Mouse (Mus musculus): ENCODE data around the gene Fignl2. TPM values are rescaled to one million over a fixed set of nuclear protein-coding genes. Genes with fewer than 3 reads are reported as not detected.
"Not testable (repeated sequence)": the region's sequence is repeated elsewhere in the genome, so short reads cannot be mapped to it uniquely, and the experiment has no call there.

Fignl2 gene
- polyA plus RNA-seq (2016; fragmentation: Nextera tagmentation; extraction: Ambion mirVana): 0.80 and 0.82 TPM in 2 replicates

GRCm38 (mm10) chr15:101077813-101078730 is at the start of gene Fignl2:
Fignl2 (minus strand) TSS chr15:101078567.
- DNase-seq (ENCODE audit: extremely low spot score, low spot score): no peak
- H3K27me3 ChIP-seq (ENCODE audit: poor library complexity, severe bottlenecking): peaks cover 23% of the 10 kb centered on the region
- peaks cover 15% of the 10 kb centered on the region for H3K36me3 ChIP-seq (replicated peaks)
- peak within 1 kb of the TSS; percentile 90 for H3K4me3 ChIP-seq
- H3K9me3 ChIP-seq: no peaks in the 10 kb centered on the region
- H3K4me1 ChIP-seq: peaks cover 98% of the 10 kb centered on the region
- peak within 1 kb of the TSS; percentile 99 for H3K27ac ChIP-seq
- WGBS: under 1% methylated on average over 91 of the region's 96 CpGs

GRCm38 (mm10) chr15:101126876-101127544 is 48.6 kb upstream of the Fignl2 start:
- DNase-seq (ENCODE audit: extremely low spot score, low spot score): no peak
- Histone ChIP-seq H3K27me3 (ENCODE audit: poor library complexity, severe bottlenecking) (peaks cover 62% of the 10 kb centered on the region), H3K36me3 (replicated peaks) (no peaks in the 10 kb centered on the region), H3K4me1 (peaks cover 40% of the 10 kb centered on the region), H3K9me3 (no peaks in the 10 kb centered on the region), H3K4me3 (no peak overlapping the region), H3K27ac (no peak overlapping the region)
- WGBS: 76% methylated on average over 12 of the region's 12 CpGs

GRCm38 (mm10) chr15:101125561-101125960 is 47.2 kb upstream of the Fignl2 start:
- WGBS: 90% methylated on average over 6 of the region's 6 CpGs
- Histone ChIP-seq H3K4me1 (peaks cover 30% of the 10 kb centered on the region), H3K27me3 (ENCODE audit: poor library complexity, severe bottlenecking) (peaks cover 48% of the 10 kb centered on the region), H3K36me3 (replicated peaks) (no peaks in the 10 kb centered on the region), H3K27ac (no peak overlapping the region), H3K9me3 (no peaks in the 10 kb centered on the region), H3K4me3 (no peak overlapping the region)
- no peak for DNase-seq (ENCODE audit: extremely low spot score, low spot score)

GRCm38 (mm10) chr15:101123202-101123601 is 44.8 kb upstream of the Fignl2 start:
- Histone ChIP-seq H3K27me3 (ENCODE audit: poor library complexity, severe bottlenecking) (peaks cover 36% of the 10 kb centered on the region), H3K9me3 (no peaks in the 10 kb centered on the region), H3K36me3 (replicated peaks) (no peaks in the 10 kb centered on the region), H3K27ac (peak overlapping the region; percentile 58), H3K4me3 (no peak overlapping the region), H3K4me1 (peaks cover 31% of the 10 kb centered on the region)
- DNase-seq (ENCODE audit: extremely low spot score, low spot score): no peak
- 76% methylated on average over 4 of the region's 4 CpGs for WGBS

- DNase-seq (ENCODE audit: extremely low spot score, low spot score): no peak
- WGBS: 30% methylated on average over 2 of the region's 2 CpGs
- Histone ChIP-seq H3K27ac (no peak overlapping the region), H3K27me3 (ENCODE audit: poor library complexity, severe bottlenecking) (peaks cover 26% of the 10 kb centered on the region), H3K36me3 (replicated peaks) (no peaks in the 10 kb centered on the region), H3K9me3 (no peaks in the 10 kb centered on the region), H3K4me3 (no peak overlapping the region), H3K4me1 (peaks cover 26% of the 10 kb centered on the region)
Observed at GRCm38 (mm10) chr15:101122290-101122589, 43.9 kb upstream of the Fignl2 start.

- Histone ChIP-seq H3K4me1 (peaks cover 26% of the 10 kb centered on the region), H3K27ac (no peak overlapping the region), H3K36me3 (replicated peaks) (no peaks in the 10 kb centered on the region), H3K27me3 (ENCODE audit: poor library complexity, severe bottlenecking) (peaks cover 20% of the 10 kb centered on the region), H3K4me3 (no peak overlapping the region), H3K9me3 (no peaks in the 10 kb centered on the region)
- no peak for DNase-seq (ENCODE audit: extremely low spot score, low spot score)
- WGBS: 72% methylated on average over 9 of the region's 9 CpGs
Observed at GRCm38 (mm10) chr15:101121411-101122289, 43.3 kb upstream of the Fignl2 start.

- peak overlapping the region; percentile 53 for H3K27ac ChIP-seq
- no peak overlapping the region for H3K4me3 ChIP-seq
- DNase-seq (ENCODE audit: extremely low spot score, low spot score): no peak
- peaks cover 26% of the 10 kb centered on the region for H3K4me1 ChIP-seq
- peaks cover 3% of the 10 kb centered on the region; the same call in 1 of the 2 replicates for H3K9me3 ChIP-seq
- 64% methylated on average over 14 of the region's 14 CpGs for WGBS
- no peaks in the 10 kb centered on the region for H3K36me3 ChIP-seq (replicated peaks)
- H3K27me3 ChIP-seq (ENCODE audit: poor library complexity, severe bottlenecking): 0 out of 2 replicates have a peak, but pooled peaks cover 11% of the 10 kb centered on the region
Observed at GRCm38 (mm10) chr15:101118399-101119125, 40.2 kb upstream of the Fignl2 start.

GRCm38 (mm10) chr15:101115511-101116110 is 37.2 kb upstream of the Fignl2 start, which contains the start of gene Ankrd33:
Ankrd33 (plus strand) TSS chr15:101115755.
- H3K27me3 ChIP-seq (ENCODE audit: poor library complexity, severe bottlenecking): peaks cover 19% of the 10 kb centered on the region
- H3K9me3 ChIP-seq: peaks cover 3% of the 10 kb centered on the region; the same call in 1 of the 2 replicates
- no peak for DNase-seq (ENCODE audit: extremely low spot score, low spot score)
- H3K36me3 ChIP-seq (replicated peaks): no peaks in the 10 kb centered on the region
- peaks cover 16% of the 10 kb centered on the region for H3K4me1 ChIP-seq
- 81% methylated on average over 5 of the region's 5 CpGs for WGBS
- no peak within 1 kb of the TSS for H3K27ac ChIP-seq
- no peak within 1 kb of the TSS for H3K4me3 ChIP-seq

GRCm38 (mm10) chr15:101113778-101114177 is 35.4 kb upstream of the Fignl2 start:
- not testable (repeated sequence) for H3K9me3 ChIP-seq; H3K36me3 ChIP-seq (replicated peaks); H3K4me3 ChIP-seq; H3K27ac ChIP-seq; H3K4me1 ChIP-seq; DNase-seq (ENCODE audit: extremely low spot score, low spot score); H3K27me3 ChIP-seq (ENCODE audit: poor library complexity, severe bottlenecking)
- 87% methylated on average over 2 of the region's 2 CpGs for WGBS

- H3K9me3 ChIP-seq: peaks cover 3% of the 10 kb centered on the region; the same call in 1 of the 2 replicates
- H3K27me3 ChIP-seq (ENCODE audit: poor library complexity, severe bottlenecking): peaks cover 9% of the 10 kb centered on the region
- H3K4me1 ChIP-seq: no peaks in the 10 kb centered on the region
- no peak overlapping the region for H3K27ac ChIP-seq
- H3K4me3 ChIP-seq: no peak overlapping the region
- WGBS: 93% methylated on average over 8 of the region's 8 CpGs
- no peak for DNase-seq (ENCODE audit: extremely low spot score, low spot score)
- H3K36me3 ChIP-seq (replicated peaks): no peaks in the 10 kb centered on the region
Observed at GRCm38 (mm10) chr15:101113176-101113575, 34.8 kb upstream of the Fignl2 start.

GRCm38 (mm10) chr15:101107906-101108671 is 29.7 kb upstream of the Fignl2 start:
- Histone ChIP-seq H3K36me3 (replicated peaks) (no peaks in the 10 kb centered on the region), H3K27ac (no peak overlapping the region), H3K4me1 (peaks cover 22% of the 10 kb centered on the region), H3K9me3 (no peaks in the 10 kb centered on the region), H3K4me3 (no peak overlapping the region), H3K27me3 (ENCODE audit: poor library complexity, severe bottlenecking) (peaks cover 14% of the 10 kb centered on the region)
- no peak for DNase-seq (ENCODE audit: extremely low spot score, low spot score)
- 90% methylated on average over 5 of the region's 5 CpGs for WGBS

Measured in forebrain, embryonic 10.5 days (tissue).